Mouse (Mus musculus) CH12.LX (cell line): ENCODE measurements at regions not wholly inside any gene's neighbourhood (a gene's known extent, or its start where the extent isn't known, plus 50 kb on each side); places are given as distances from the start of the nearest gene placed in this dataset.
A peak's percentile ranks its signal among the peaks of the same experiment; 100 is the strongest.

Source experiments
- DNase-seq: peaks from one replicate; pipeline ENCODE4 v3.0.0-alpha.2; 2013; ENCODE audit errors: extremely low read depth
- H3K27ac ChIP-seq: 2 replicates; pipeline ENCODE4 v1.5.1; 2012; ENCODE audit warnings: low read depth, mild to moderate bottlenecking, control low read depth, moderate library complexity; ENCODE audit not compliant: insufficient read depth
- H3K27me3 ChIP-seq: replicated peaks from 2 replicates; pipeline ENCODE3; 2012; ENCODE audit warnings: inconsistent platforms
- H3K36me3 ChIP-seq, 2 experiments: replicated peaks in 1 of 2; 2 replicates each; pipeline versions ENCODE3 to v1.6.1; 2012; ENCODE audit warnings: inconsistent platforms in 1 of 2, low read length in 1 of 2, mild to moderate bottlenecking in 1 of 2, mixed read lengths in 1 of 2, moderate library complexity in 1 of 2; ENCODE audit not compliant: control insufficient read depth in 1 of 2, insufficient read depth in 1 of 2
- H3K4me1 ChIP-seq, 2 experiments: 2 replicates each; pipeline ENCODE4 v1.6.1; 2012; ENCODE audit warnings: inconsistent platforms in 1 of 2, moderate library complexity in 1 of 2; ENCODE audit not compliant: insufficient read depth in 2 of 2, control insufficient read depth in 1 of 2
- H3K4me2 ChIP-seq: 2 replicates; pipeline ENCODE4 v1.6.1; 2012; ENCODE audit warnings: low read depth, mild to moderate bottlenecking, control low read depth; ENCODE audit not compliant: poor library complexity, insufficient read depth, severe bottlenecking
- H3K4me3 ChIP-seq, 3 experiments: fragments of 150-350 bp in 1 of 3; sonication (generic) in 1 of 3; replicated peaks in 1 of 3; 2 replicates each; pipeline versions ENCODE3 to v1.5.1; 2011 to 2012; ENCODE audit warnings: low read depth in 2 of 3, low read length in 2 of 3, mild to moderate bottlenecking in 2 of 3, moderate library complexity in 2 of 3, control low read depth in 1 of 3, improper control_type of control experiment in 1 of 3, inconsistent platforms in 1 of 3, mixed read lengths in 1 of 3; ENCODE audit not compliant: poor library complexity in 1 of 3
- H3K79me2 ChIP-seq: replicated peaks from 2 replicates; pipeline ENCODE4 v1.6.1; 2012; ENCODE audit warnings: mild to moderate bottlenecking, moderate library complexity; ENCODE audit not compliant: control insufficient read depth, poor library complexity, insufficient read depth, severe bottlenecking; ENCODE audit errors: extremely low read depth
- H3K9ac ChIP-seq: 2 replicates; pipeline ENCODE4 v1.6.1; 2012; ENCODE audit warnings: low read depth, mild to moderate bottlenecking, control low read depth, moderate library complexity; ENCODE audit not compliant: insufficient read depth
- H3K9me3 ChIP-seq: replicated peaks from 2 replicates; pipeline ENCODE3; 2012; ENCODE audit warnings: low read length, inconsistent platforms, mixed read lengths
- BHLHE40 ChIP-seq: IDR thresholded peaks from 2 replicates; pipeline ENCODE4 v1.6.1; 2011; ENCODE audit warnings: mild to moderate bottlenecking, low read depth, low read length, improper control_type of control experiment
- CHD1 ChIP-seq: IDR thresholded peaks from 2 replicates; pipeline ENCODE4 v1.6.1; 2012; ENCODE audit warnings: low read depth, low read length, improper control_type of control experiment, inconsistent platforms
- CTCF ChIP-seq, 2 experiments: IDR thresholded peaks in 1 of 2; conservative IDR thresholded peaks in 1 of 2; 2 replicates each; pipeline ENCODE4 v1.5.1; 2011 to 2012; ENCODE audit warnings: low read depth in 2 of 2, low read length in 2 of 2, improper control_type of control experiment in 1 of 2, inconsistent platforms in 1 of 2, mild to moderate bottlenecking in 1 of 2, moderate library complexity in 1 of 2
- E2F4 ChIP-seq: IDR thresholded peaks from 2 replicates; pipeline ENCODE4 v1.6.1; 2011; ENCODE audit warnings: low read depth, low read length, improper control_type of control experiment; ENCODE audit not compliant: insufficient replicate concordance
- ELF1 ChIP-seq: IDR thresholded peaks from 2 replicates; pipeline ENCODE4 v1.6.1; 2014; ENCODE audit warnings: low read depth, mild to moderate bottlenecking, inconsistent platforms, low read length, improper control_type of control experiment
- EP300 ChIP-seq: IDR thresholded peaks from 2 replicates; pipeline ENCODE4 v1.6.1; 2011; ENCODE audit warnings: low read length, improper control_type of control experiment
- IRF4 ChIP-seq: IDR thresholded peaks from 2 replicates; pipeline ENCODE4 v1.6.1; 2014; ENCODE audit warnings: low read depth, mild to moderate bottlenecking, inconsistent platforms, low read length, improper control_type of control experiment
- KAT2A ChIP-seq: IDR thresholded peaks from 2 replicates; pipeline ENCODE4 v1.6.1; 2012; ENCODE audit warnings: low read length, improper control_type of control experiment, inconsistent platforms; ENCODE audit not compliant: insufficient replicate concordance
- MAZ ChIP-seq: IDR thresholded peaks from 2 replicates; pipeline ENCODE4 v1.6.1; 2012; ENCODE audit warnings: low read depth, mild to moderate bottlenecking, inconsistent platforms, low read length, improper control_type of control experiment, moderate library complexity
- MYC ChIP-seq: IDR thresholded peaks from 2 replicates; pipeline ENCODE4 v1.6.1; 2011; ENCODE audit warnings: low read depth, mild to moderate bottlenecking, improper control_type of control experiment, low read length
- POLR2A ChIP-seq: IDR thresholded peaks from 2 replicates; pipeline ENCODE4 v1.6.1; 2011; ENCODE audit warnings: low read depth, mild to moderate bottlenecking, improper control_type of control experiment, low read length
- POLR2AphosphoS2 ChIP-seq: IDR thresholded peaks from 2 replicates; pipeline ENCODE4 v1.6.1; 2011; ENCODE audit warnings: low read depth, low read length, improper control_type of control experiment
- RAD21 ChIP-seq: IDR thresholded peaks from 2 replicates; pipeline ENCODE4 v1.6.1; 2011; ENCODE audit warnings: low read depth, mild to moderate bottlenecking, low read length, improper control_type of control experiment, moderate library complexity
- SIN3A ChIP-seq: IDR thresholded peaks from 2 replicates; pipeline ENCODE4 v1.6.1; 2012; ENCODE audit warnings: low read length, improper control_type of control experiment, inconsistent platforms
- SMC3 ChIP-seq: IDR thresholded peaks from 2 replicates; pipeline ENCODE4 v1.6.1; 2011; ENCODE audit warnings: low read depth, low read length, improper control_type of control experiment
- TBP ChIP-seq: conservative IDR thresholded peaks from 2 replicates; pipeline ENCODE4 v1.6.1; 2011; ENCODE audit warnings: low read depth, low read length, improper control_type of control experiment
- TCF12 ChIP-seq: IDR thresholded peaks from 2 replicates; pipeline ENCODE4 v1.6.1; 2014; ENCODE audit warnings: low read depth, mild to moderate bottlenecking, inconsistent platforms, low read length, improper control_type of control experiment
- UBTF ChIP-seq: IDR thresholded peaks from 2 replicates; pipeline ENCODE4 v1.6.1; 2012; ENCODE audit warnings: low read depth, mild to moderate bottlenecking, inconsistent platforms, low read length, improper control_type of control experiment, moderate library complexity
- USF1 ChIP-seq: IDR thresholded peaks from 2 replicates; pipeline ENCODE4 v1.6.1; 2014; ENCODE audit warnings: low read depth, mild to moderate bottlenecking, inconsistent platforms, low read length, improper control_type of control experiment
- ZC3H11A ChIP-seq: IDR thresholded peaks from 2 replicates; pipeline ENCODE4 v1.6.1; 2012; ENCODE audit warnings: low read depth, mild to moderate bottlenecking, inconsistent platforms, low read length, improper control_type of control experiment
- ZMIZ1 ChIP-seq: IDR thresholded peaks from 2 replicates; pipeline ENCODE4 v1.6.1; 2012; ENCODE audit warnings: low read depth, mild to moderate bottlenecking, inconsistent platforms, low read length, improper control_type of control experiment
- dilution Hi-C: fragments of 300-500 bp; cut with MboI; formaldehyde crosslinking; loops from 2 replicates; pipeline ENCODE4 v1.14.3; 2020; ENCODE audit warnings: low sequenced_read_pairs; ENCODE audit not compliant: extremely low pct_unique_long_range_greater_than_20kb, extremely low pct_ligation_motif_present
- in situ Hi-C: fragments of 300-500 bp; cut with MboI; formaldehyde crosslinking; loops from 3 replicates; pipeline ENCODE4 v1.14.3; 2019; ENCODE audit warnings: low sequenced_read_pairs, low pct_ligation_motif_present, low pct_unique_long_range_greater_than_20kb, mixed read lengths

- TF ChIP-seq IRF4 (no peak), MAZ (no peak)
- Histone ChIP-seq H3K9me3 (peaks cover 5% of the 10 kb centered on the region), H3K79me2 (no peaks in the 10 kb centered on the region), H3K36me3 (no peaks in the 10 kb centered on the region), H3K4me3 (no peak overlapping the region), H3K4me2 (no peak overlapping the region), H3K27ac (no peak overlapping the region), H3K9ac (no peak overlapping the region), H3K27me3 (no peaks in the 10 kb centered on the region), H3K4me1 (no peaks in the 10 kb centered on the region)
- no peak for DNase-seq
- dilution Hi-C loops = no loop called here
- in situ Hi-C loops = no loop called here
These were observed 313.3 kb downstream of the Diras2 start for GRCm38 (mm10) chr13:52217741-52218140.

DNA sequence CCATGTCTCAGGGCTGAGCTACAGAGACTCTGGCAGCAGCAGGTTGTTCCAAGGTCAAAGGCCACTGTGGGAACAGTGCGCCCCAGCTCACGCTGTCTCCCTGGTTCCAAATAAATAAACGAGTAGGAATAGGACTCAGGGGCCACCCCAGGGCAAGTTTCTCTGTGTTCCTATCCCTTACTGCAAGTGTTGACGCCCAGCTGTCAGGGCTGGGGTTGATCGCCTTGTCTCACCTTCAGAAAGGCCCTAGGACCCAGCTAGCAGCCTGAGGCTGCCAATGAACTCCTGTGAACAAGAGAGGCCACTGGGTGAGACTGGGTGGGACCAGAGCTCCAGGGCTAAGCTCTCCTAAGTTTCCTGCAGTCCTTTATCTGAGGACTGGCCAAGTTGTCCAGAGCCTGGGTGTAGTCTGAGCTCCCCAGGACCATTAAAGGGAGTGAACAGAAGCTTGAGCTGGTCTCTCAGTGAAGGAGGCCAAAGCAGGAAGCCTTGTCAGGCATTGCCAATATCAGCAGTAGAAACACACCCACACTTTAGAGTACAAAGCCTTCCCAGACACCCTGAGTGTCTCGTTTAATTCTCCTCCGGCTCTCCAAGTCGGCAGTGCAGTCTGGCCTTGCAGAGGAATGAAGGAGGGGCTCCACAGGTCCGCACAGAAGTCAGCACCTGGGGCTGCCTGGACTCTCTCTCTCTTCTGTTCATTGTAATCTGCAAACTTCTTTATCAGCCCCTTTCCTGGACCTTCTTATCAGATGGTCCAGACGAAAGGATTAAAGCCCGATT, 308.6 kb downstream of the Diras2 start:
- Histone ChIP-seq H3K27ac (no peak overlapping the region), H3K4me1 (0 out of 4 replicates have a peak, but pooled peaks cover 0 to 2% of the 10 kb centered on the region in 2 experiments), H3K9ac (no peak overlapping the region), H3K4me3 (no peak overlapping the region), H3K9me3 (peaks cover 5% of the 10 kb centered on the region), H3K4me2 (no peak overlapping the region), H3K36me3 (peaks cover 0 to 2% of the 10 kb centered on the region in 2 experiments), H3K27me3 (peaks cover 2% of the 10 kb centered on the region), H3K79me2 (no peaks in the 10 kb centered on the region)
- dilution Hi-C loops = no loop called here
- no peak for DNase-seq
- TF ChIP-seq POLR2A = no peak
- TF ChIP-seq USF1 = no peak
- no peak for TF ChIP-seq TBP
- in situ Hi-C loops = loop anchor here (5.0 kb wide), 1 partner anchor 375 kb away; the partner anchor contains the start of gene Gadd45g

DNA sequence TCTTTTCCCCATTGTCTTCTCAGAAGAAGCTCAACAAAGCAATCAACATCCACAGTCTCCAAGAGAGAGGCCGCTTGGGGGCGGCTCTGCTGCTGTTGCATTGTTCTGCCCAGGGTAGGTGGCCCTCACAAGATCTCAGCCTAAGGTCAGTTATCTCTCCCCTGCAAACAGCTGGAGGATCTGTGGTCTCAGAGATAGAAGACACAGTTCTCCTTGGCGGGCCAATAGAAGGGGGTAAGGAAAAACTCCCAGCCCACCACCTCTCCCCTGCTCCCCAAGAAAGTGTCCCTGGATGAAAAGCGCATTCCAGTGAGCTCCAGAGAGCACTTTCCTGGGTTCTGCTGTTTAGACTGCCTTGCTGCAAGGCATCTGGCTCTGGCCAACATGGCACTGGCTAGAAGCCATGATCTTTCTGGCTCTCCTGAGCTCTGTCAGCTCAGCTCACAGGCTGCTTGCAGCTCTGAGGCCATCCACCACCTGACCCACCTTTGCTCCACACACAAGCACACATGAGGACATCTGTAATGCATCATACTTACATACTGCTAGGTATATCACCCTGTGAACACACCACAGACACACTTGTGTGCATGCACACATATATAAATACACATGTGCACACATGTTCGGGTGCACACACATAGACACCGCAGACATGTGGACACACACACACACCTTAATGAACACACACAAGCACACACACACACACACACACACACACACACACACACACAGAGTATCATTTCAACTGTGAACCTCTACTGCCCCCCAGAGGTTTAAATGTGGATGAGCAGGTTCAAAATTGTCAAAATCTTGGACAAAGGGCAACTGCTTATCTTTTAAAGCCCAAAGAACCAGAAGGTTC, 307.7 kb downstream of the Diras2 start:
- Histone ChIP-seq H3K79me2 (no peaks in the 10 kb centered on the region), H3K4me1 (0 out of 4 replicates have a peak, but pooled peaks cover 0 to 2% of the 10 kb centered on the region in 2 experiments), H3K27ac (no peak overlapping the region), H3K36me3 (peaks cover 0 to 2% of the 10 kb centered on the region in 2 experiments), H3K9ac (no peak overlapping the region), H3K4me2 (no peak overlapping the region), H3K9me3 (peaks cover 5% of the 10 kb centered on the region), H3K4me3 (no peak overlapping the region)
- DNase-seq = peak; percentile 40
- in situ Hi-C loops = loop anchor here (5.0 kb wide), 1 partner anchor 376 kb away; the partner anchor contains the start of gene Gadd45g
- TF ChIP-seq TCF12 (0 out of 2 replicates have a peak, but pooled peaks have one; percentile 13), ZC3H11A (peak; percentile 85), CTCF (conservative IDR thresholded peaks at IDR 0.05 in 1 of 2, IDR thresholded peaks at IDR 0.05 in 1 of 2; ENCODE audit: low read depth in 2 of 2, low read length in 2 of 2) (peak in 1 of 2 experiments; percentile 86; a peak in 2 of 4 replicates), SIN3A (0 out of 2 replicates have a peak, but pooled peaks have one; percentile 29), UBTF (no peak), ZMIZ1 (no peak), POLR2AphosphoS2 (no peak), EP300 (no peak), SMC3 (peak; percentile 96), MAZ (0 out of 2 replicates have a peak, but pooled peaks have one; percentile 43), CHD1 (no peak), BHLHE40 (0 out of 2 replicates have a peak, but pooled peaks have one; percentile 8), E2F4 (no peak), MYC (0 out of 2 replicates have a peak, but pooled peaks have one; percentile 17), ELF1 (no peak), KAT2A (no peak), RAD21 (peak; percentile 93)
- TF ChIP-seq, all 38 proteins: peak for 9
- dilution Hi-C loops = no loop called here
- H3K27me3 ChIP-seq = peaks cover 2% of the 10 kb centered on the region
